Mouse (Mus musculus): Measurements from ENCODE around the gene Thsd4. TPM values are rescaled to one million over a fixed set of nuclear protein-coding genes. Genes with fewer than 3 reads are reported as not detected.

The Thsd4 gene
- total RNA-seq, 1 experiment, result 1.6 TPM

- in situ Hi-C loops (cut with MboI; ENCODE audit: low sequenced_read_pairs in 2 of 2, unreplicated experiment in 2 of 2), result no loop called here
- no peaks in the 10 kb centered on the region for H3K36me3 ChIP-seq (ENCODE audit: control insufficient read depth, insufficient read depth, low read length, poor library complexity, severe bottlenecking)
- no peak overlapping the region for H3K9ac ChIP-seq (ENCODE audit: insufficient read depth, low read depth, low read length, poor library complexity, severe bottlenecking)
- H3K4me3 ChIP-seq (ENCODE audit: insufficient read depth in 1 of 2, low read depth in 1 of 2, low read length in 2 of 2, poor library complexity in 1 of 2, severe bottlenecking in 1 of 2), result no peak overlapping the region
- H3K9me3 ChIP-seq (ENCODE audit: control insufficient read depth, insufficient read depth, low read depth, low read length), result no peaks in the 10 kb centered on the region
- no peak for DNase-seq (ENCODE audit: low read depth, low spot score)
- H3K4me1 ChIP-seq (ENCODE audit: control insufficient read depth in 2 of 2, insufficient read depth in 2 of 2, low read length in 2 of 2, poor library complexity in 1 of 2), result no peaks in the 10 kb centered on the region
- TF ChIP-seq CHD2 (IDR thresholded peaks at IDR 0.05; ENCODE audit: low read depth, low read length) (no peak), MAFK (IDR thresholded peaks at IDR 0.05; ENCODE audit: insufficient read depth, low read depth, low read length) (no peak), HCFC1 (IDR thresholded peaks at IDR 0.05; ENCODE audit: borderline replicate concordance, insufficient read depth, low read length) (no peak), ZNF384 (IDR thresholded peaks at IDR 0.05; ENCODE audit: low read depth, low read length) (no peak), ZC3H11A (IDR thresholded peaks at IDR 0.05; ENCODE audit: borderline replicate concordance, low read depth, low read length) (no peak)
- no peak overlapping the region for H3K27ac ChIP-seq (ENCODE audit: insufficient read depth, low read depth, low read length, poor library complexity, severe bottlenecking)
These were observed 289.6 kb downstream of the Thsd4 start for GRCm38 (mm10) chr9:60231981-60232881.

GRCm38 (mm10) chr9:60229496-60229895 is 292.4 kb downstream of the Thsd4 start:
- no peaks in the 10 kb centered on the region for H3K4me1 ChIP-seq (ENCODE audit: control insufficient read depth in 2 of 2, insufficient read depth in 2 of 2, low read length in 2 of 2, poor library complexity in 1 of 2)
- H3K27ac ChIP-seq (ENCODE audit: insufficient read depth, low read depth, low read length, poor library complexity, severe bottlenecking), result no peak overlapping the region
- no peak for TF ChIP-seq CHD2 (IDR thresholded peaks at IDR 0.05; ENCODE audit: low read depth, low read length)
- TF ChIP-seq ZC3H11A (IDR thresholded peaks at IDR 0.05; ENCODE audit: borderline replicate concordance, low read depth, low read length), result no peak
- no peak for TF ChIP-seq ZNF384 (IDR thresholded peaks at IDR 0.05; ENCODE audit: low read depth, low read length)
- no peak for TF ChIP-seq HCFC1 (IDR thresholded peaks at IDR 0.05; ENCODE audit: borderline replicate concordance, insufficient read depth, low read length)
- TF ChIP-seq MAFK (IDR thresholded peaks at IDR 0.05; ENCODE audit: insufficient read depth, low read depth, low read length), result no peak
- H3K9ac ChIP-seq (ENCODE audit: insufficient read depth, low read depth, low read length, poor library complexity, severe bottlenecking), result no peak overlapping the region
- H3K9me3 ChIP-seq (ENCODE audit: control insufficient read depth, insufficient read depth, low read depth, low read length), result no peaks in the 10 kb centered on the region
- H3K4me3 ChIP-seq (ENCODE audit: insufficient read depth in 1 of 2, low read depth in 1 of 2, low read length in 2 of 2, poor library complexity in 1 of 2, severe bottlenecking in 1 of 2), result no peak overlapping the region
- no peak for DNase-seq (ENCODE audit: low read depth, low spot score)
- H3K36me3 ChIP-seq (ENCODE audit: control insufficient read depth, insufficient read depth, low read length, poor library complexity, severe bottlenecking), result no peaks in the 10 kb centered on the region
- in situ Hi-C loops (cut with MboI; ENCODE audit: low sequenced_read_pairs in 2 of 2, unreplicated experiment in 2 of 2), result no loop called here

- Histone ChIP-seq H3K9ac (ENCODE audit: insufficient read depth, low read depth, low read length, poor library complexity, severe bottlenecking) (no peak overlapping the region), H3K9me3 (ENCODE audit: control insufficient read depth, insufficient read depth, low read depth, low read length) (no peaks in the 10 kb centered on the region), H3K27ac (ENCODE audit: insufficient read depth, low read depth, low read length, poor library complexity, severe bottlenecking) (no peak overlapping the region), H3K4me1 (ENCODE audit: control insufficient read depth in 2 of 2, insufficient read depth in 2 of 2, low read length in 2 of 2, poor library complexity in 1 of 2) (no peaks in the 10 kb centered on the region), H3K36me3 (ENCODE audit: control insufficient read depth, insufficient read depth, low read length, poor library complexity, severe bottlenecking) (no peaks in the 10 kb centered on the region), H3K4me3 (ENCODE audit: insufficient read depth in 1 of 2, low read depth in 1 of 2, low read length in 2 of 2, poor library complexity in 1 of 2, severe bottlenecking in 1 of 2) (no peak overlapping the region)
- TF ChIP-seq ZC3H11A (IDR thresholded peaks at IDR 0.05; ENCODE audit: borderline replicate concordance, low read depth, low read length), result no peak
- TF ChIP-seq HCFC1 (IDR thresholded peaks at IDR 0.05; ENCODE audit: borderline replicate concordance, insufficient read depth, low read length), result no peak
- TF ChIP-seq MAFK (IDR thresholded peaks at IDR 0.05; ENCODE audit: insufficient read depth, low read depth, low read length), result no peak
- TF ChIP-seq ZNF384 (IDR thresholded peaks at IDR 0.05; ENCODE audit: low read depth, low read length), result no peak
- no peak for TF ChIP-seq CHD2 (IDR thresholded peaks at IDR 0.05; ENCODE audit: low read depth, low read length)
- no peak for DNase-seq (ENCODE audit: low read depth, low spot score)
- in situ Hi-C loops (cut with MboI; ENCODE audit: low sequenced_read_pairs in 2 of 2, unreplicated experiment in 2 of 2), result no loop called here
These were observed 294.1 kb downstream of the Thsd4 start for GRCm38 (mm10) chr9:60227727-60228126.

GRCm38 (mm10) chr9:60226679-60227078 is 295.2 kb downstream of the Thsd4 start:
- Histone ChIP-seq H3K4me3 (ENCODE audit: insufficient read depth in 1 of 2, low read depth in 1 of 2, low read length in 2 of 2, poor library complexity in 1 of 2, severe bottlenecking in 1 of 2) (no peak overlapping the region), H3K4me1 (ENCODE audit: control insufficient read depth in 2 of 2, insufficient read depth in 2 of 2, low read length in 2 of 2, poor library complexity in 1 of 2) (no peaks in the 10 kb centered on the region), H3K9me3 (ENCODE audit: control insufficient read depth, insufficient read depth, low read depth, low read length) (no peaks in the 10 kb centered on the region), H3K9ac (ENCODE audit: insufficient read depth, low read depth, low read length, poor library complexity, severe bottlenecking) (no peak overlapping the region), H3K27ac (ENCODE audit: insufficient read depth, low read depth, low read length, poor library complexity, severe bottlenecking) (no peak overlapping the region), H3K36me3 (ENCODE audit: control insufficient read depth, insufficient read depth, low read length, poor library complexity, severe bottlenecking) (no peaks in the 10 kb centered on the region)
- in situ Hi-C loops (cut with MboI; ENCODE audit: low sequenced_read_pairs in 2 of 2, unreplicated experiment in 2 of 2), result no loop called here
- no peak for DNase-seq (ENCODE audit: low read depth, low spot score)
- TF ChIP-seq CHD2 (IDR thresholded peaks at IDR 0.05; ENCODE audit: low read depth, low read length), result no peak
- no peak for TF ChIP-seq ZNF384 (IDR thresholded peaks at IDR 0.05; ENCODE audit: low read depth, low read length)
- TF ChIP-seq ZC3H11A (IDR thresholded peaks at IDR 0.05; ENCODE audit: borderline replicate concordance, low read depth, low read length), result no peak
- TF ChIP-seq MAFK (IDR thresholded peaks at IDR 0.05; ENCODE audit: insufficient read depth, low read depth, low read length), result no peak
- no peak for TF ChIP-seq HCFC1 (IDR thresholded peaks at IDR 0.05; ENCODE audit: borderline replicate concordance, insufficient read depth, low read length)
